Mouse (Mus musculus) heart, embryonic 16.5 days (tissue): ENCODE measurements around the gene Wap. TPM values are rescaled to one million over a fixed set of nuclear protein-coding genes. Genes with fewer than 3 reads are reported as not detected.

ENCODE experiments used
- ATAC-seq: fragments of 200-750 bp; cut with Nextera tagmentation; replicated peaks from 2 replicates; pipeline ENCODE4 v1.8.0; 2017; ENCODE audit warnings: moderate number of reproducible peaks; ENCODE audit not compliant: insufficient read depth, low FRiP score; ENCODE audit errors: extremely low read depth
- H3K27ac ChIP-seq: fragments of 300-500 bp; sonication (generic); 2 replicates; pipeline ENCODE4 v1.5.1; 2014; ENCODE audit warnings: mild to moderate bottlenecking, low read length, control low read depth, moderate library complexity
- H3K27me3 ChIP-seq: fragments of 300-500 bp; sonication (generic); 2 replicates; pipeline ENCODE4 v1.6.1; 2014; ENCODE audit warnings: low read length, mixed read lengths; ENCODE audit not compliant: control insufficient read depth, insufficient read depth
- H3K36me3 ChIP-seq: fragments of 300-500 bp; sonication (generic); 2 replicates; pipeline ENCODE4 v1.6.1; 2014; ENCODE audit not compliant: control insufficient read depth, insufficient read depth
- H3K4me1 ChIP-seq: fragments of 300-500 bp; sonication (generic); 2 replicates; pipeline ENCODE4 v1.6.1; 2014; ENCODE audit warnings: low read length, mixed read lengths; ENCODE audit not compliant: control insufficient read depth, insufficient read depth
- H3K4me2 ChIP-seq: fragments of 300-500 bp; sonication (generic); 2 replicates; pipeline ENCODE4 v1.6.1; 2014; ENCODE audit warnings: low read depth, mild to moderate bottlenecking, control low read depth, low read length
- H3K4me3 ChIP-seq: fragments of 300-500 bp; sonication (generic); 2 replicates; pipeline ENCODE4 v1.5.1; 2014; ENCODE audit warnings: mild to moderate bottlenecking, control low read depth, low read length
- H3K9ac ChIP-seq: fragments of 300-500 bp; sonication (generic); 2 replicates; pipeline ENCODE4 v1.6.1; 2014; ENCODE audit warnings: low read length, control low read depth
- H3K9me3 ChIP-seq: fragments of 300-500 bp; sonication (generic); replicated peaks from 2 replicates; pipeline ENCODE4 v1.6.1; 2016; ENCODE audit warnings: low read length; ENCODE audit not compliant: control insufficient read depth
- WGBS: fragments of 180-500 bp; shearing (Covaris S2); extraction: QIAGEN DNeasy Blood & Tissue Kit; methylation state at CpG from one replicate; pipeline ENCODE4 v1.1.7; 2014; 5-methylcytosine and 5-hydroxymethylcytosine counted together
- polyA plus RNA-seq: library from polyadenylated mRNA; unstranded; fragments of >200 nt; fragmentation: Nextera tagmentation; extraction: Ambion mirVana; gene quantifications from 2 replicates; pipeline ENCODE4 v1.2.1, GENCODE M21; 2015

The Wap gene
- polyA plus RNA-seq, 1 experiment from 2014 or later, result not detected

- peaks cover 51% of the 10 kb centered on the region for H3K36me3 ChIP-seq
- H3K27me3 ChIP-seq, result peaks cover 1% of the 10 kb centered on the region
- no peak overlapping the region for H3K4me3 ChIP-seq
- H3K9ac ChIP-seq, result no peak overlapping the region
- peaks cover 24% of the 10 kb centered on the region for H3K4me1 ChIP-seq
- ATAC-seq, result no peak
- no peak overlapping the region for H3K4me2 ChIP-seq
- WGBS, result 54% methylated on average over 5 of the region's 5 CpGs
- no peaks in the 10 kb centered on the region for H3K9me3 ChIP-seq
- peak overlapping the region; percentile 26; the same call in 1 of the 2 replicates for H3K27ac ChIP-seq
Observed at GRCm38 (mm10) chr11:6595339-6595738, 43.1 kb downstream of the Wap start.

GRCm38 (mm10) chr11:6594845-6595244 is 43.6 kb downstream of the Wap start:
- WGBS, result 45% methylated on average over 6 of the region's 6 CpGs
- peak overlapping the region; percentile 26; the same call in 1 of the 2 replicates for H3K27ac ChIP-seq
- no peak overlapping the region for H3K9ac ChIP-seq
- peaks cover 24% of the 10 kb centered on the region for H3K4me1 ChIP-seq
- no peaks in the 10 kb centered on the region for H3K27me3 ChIP-seq
- no peak for ATAC-seq
- H3K36me3 ChIP-seq, result peaks cover 52% of the 10 kb centered on the region
- H3K4me3 ChIP-seq, result no peak overlapping the region
- H3K9me3 ChIP-seq, result no peaks in the 10 kb centered on the region
- H3K4me2 ChIP-seq, result no peak overlapping the region

DNA sequence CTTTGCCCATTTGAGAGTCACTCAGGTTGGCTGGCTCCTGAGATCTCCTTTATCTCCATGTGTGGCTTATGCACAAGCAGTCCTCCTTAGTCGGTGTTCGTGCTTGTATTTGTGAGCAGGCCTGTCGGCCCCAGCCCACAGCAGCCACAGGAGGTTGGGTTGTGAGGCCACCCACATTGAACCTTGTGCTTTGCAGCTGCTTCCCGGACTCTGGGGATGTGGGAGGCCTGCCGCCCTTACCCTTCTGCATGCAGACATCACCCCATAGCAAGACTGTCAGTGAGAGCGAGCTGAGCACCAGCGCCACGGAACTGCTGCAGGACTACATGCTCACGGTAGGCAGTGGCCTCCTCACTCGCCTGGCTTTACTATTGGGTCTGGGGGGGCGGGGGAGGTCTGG is 45.0 kb downstream of the Wap start:
- Histone ChIP-seq H3K4me3 (no peak overlapping the region), H3K9me3 (no peaks in the 10 kb centered on the region), H3K27ac (no peak overlapping the region), H3K4me2 (no peak overlapping the region), H3K4me1 (peaks cover 15% of the 10 kb centered on the region), H3K27me3 (no peaks in the 10 kb centered on the region), H3K36me3 (peaks cover 52% of the 10 kb centered on the region), H3K9ac (no peak overlapping the region)
- 85% methylated on average over 11 of the region's 11 CpGs for WGBS
- ATAC-seq, result no peak

GRCm38 (mm10) chr11:6590933-6591675 is 47.3 kb downstream of the Wap start:
- H3K36me3 ChIP-seq, result peaks cover 39% of the 10 kb centered on the region

GRCm38 (mm10) chr11:6589838-6590237 is 48.6 kb downstream of the Wap start:
- Histone ChIP-seq H3K9me3 (no peaks in the 10 kb centered on the region), H3K36me3 (peaks cover 36% of the 10 kb centered on the region)

More at GRCm38 (mm10) chr11:6590933-6591675, 47.3 kb downstream of the Wap start:
- Histone ChIP-seq H3K27me3 (no peaks in the 10 kb centered on the region), H3K27ac (no peak overlapping the region), H3K4me2 (no peak overlapping the region), H3K4me1 (peaks cover 22% of the 10 kb centered on the region), H3K9ac (no peak overlapping the region), H3K4me3 (no peak overlapping the region), H3K9me3 (no peaks in the 10 kb centered on the region)
- WGBS, result 81% methylated on average over 10 of the region's 10 CpGs
- ATAC-seq, result no peak

DNA sequence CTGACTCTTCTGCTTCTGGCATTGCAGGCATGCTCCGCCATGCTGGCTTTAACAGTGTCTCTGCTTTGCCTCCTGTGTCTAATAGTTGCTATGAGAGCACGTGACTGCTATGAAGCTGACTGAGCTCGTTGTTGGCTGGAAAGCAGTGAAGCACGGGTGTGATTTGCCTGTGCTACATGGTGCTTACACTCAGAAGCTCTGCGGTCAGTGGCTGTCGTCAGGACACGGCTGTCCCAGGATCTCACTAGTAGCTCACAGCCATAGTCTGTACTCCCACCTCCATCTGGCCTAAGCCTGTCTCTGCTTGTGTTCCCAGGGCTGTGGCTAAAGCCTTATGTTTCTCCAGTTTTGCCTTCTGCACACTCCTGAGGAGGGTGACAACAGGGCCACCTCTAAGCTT is 50.1 kb downstream of the Wap start:
- Histone ChIP-seq H3K9me3 (no peaks in the 10 kb centered on the region), H3K27ac (no peak overlapping the region), H3K36me3 (peaks cover 29% of the 10 kb centered on the region), H3K4me3 (no peak overlapping the region), H3K27me3 (no peaks in the 10 kb centered on the region), H3K9ac (no peak overlapping the region), H3K4me1 (peaks cover 15% of the 10 kb centered on the region), H3K4me2 (no peak overlapping the region)
- 85% methylated on average over 7 of the region's 7 CpGs for WGBS
- ATAC-seq, result no peak

More at GRCm38 (mm10) chr11:6589838-6590237, 48.6 kb downstream of the Wap start:
- no peak overlapping the region for H3K4me2 ChIP-seq
- no peak overlapping the region for H3K9ac ChIP-seq
- H3K27me3 ChIP-seq, result no peaks in the 10 kb centered on the region
- H3K4me3 ChIP-seq, result no peak overlapping the region
- no peak for ATAC-seq
- no peak overlapping the region for H3K27ac ChIP-seq
- H3K4me1 ChIP-seq, result peaks cover 17% of the 10 kb centered on the region
- 81% methylated on average over 7 of the region's 7 CpGs for WGBS

GRCm38 (mm10) chr11:6587249-6587940 is 51.0 kb downstream of the Wap start:
- Histone ChIP-seq H3K27ac (0 out of 2 replicates have a peak overlapping the region, but pooled peaks have one; percentile 32), H3K4me3 (no peak overlapping the region), H3K4me2 (no peak overlapping the region), H3K9ac (no peak overlapping the region), H3K27me3 (no peaks in the 10 kb centered on the region), H3K4me1 (peaks cover 15% of the 10 kb centered on the region), H3K36me3 (peaks cover 20% of the 10 kb centered on the region), H3K9me3 (no peaks in the 10 kb centered on the region)
- 68% methylated on average over 7 of the region's 7 CpGs for WGBS
- ATAC-seq, result no peak

DNA sequence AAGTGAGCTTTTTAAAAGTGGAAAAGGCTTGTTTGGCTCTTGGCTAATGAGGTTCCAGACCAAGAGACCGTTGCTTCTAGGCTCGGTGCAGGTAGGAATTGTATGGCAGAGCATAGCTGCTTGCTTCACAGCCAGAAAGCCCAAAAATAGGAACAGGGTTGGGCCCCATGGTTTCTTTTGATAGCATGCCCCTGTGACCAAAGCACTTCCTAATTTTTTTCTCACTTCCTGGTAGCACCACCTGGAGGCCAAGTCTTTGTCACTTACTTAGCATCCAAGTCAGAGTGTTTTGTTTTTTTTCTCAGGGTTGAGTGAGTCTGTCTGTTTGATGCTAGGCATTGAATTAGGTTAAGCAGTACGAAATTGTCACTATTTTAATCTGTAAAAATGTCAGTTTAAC is 51.8 kb downstream of the Wap start:
- ATAC-seq, result no peak
- H3K9me3 ChIP-seq, result no peaks in the 10 kb centered on the region
- H3K27me3 ChIP-seq, result no peaks in the 10 kb centered on the region
- H3K4me3 ChIP-seq, result no peak overlapping the region
- 52% methylated on average over 3 of the region's 3 CpGs for WGBS
- H3K9ac ChIP-seq, result no peak overlapping the region; the same call in 1 of the 2 replicates
- H3K27ac ChIP-seq, result peak overlapping the region; percentile 29
- peaks cover 17% of the 10 kb centered on the region for H3K36me3 ChIP-seq
- H3K4me1 ChIP-seq, result peaks cover 15% of the 10 kb centered on the region
- H3K4me2 ChIP-seq, result no peak overlapping the region

GRCm38 (mm10) chr11:6585748-6586147 is 52.7 kb downstream of the Wap start:
- no peaks in the 10 kb centered on the region for H3K9me3 ChIP-seq
- no peak overlapping the region for H3K9ac ChIP-seq
- peaks cover 11% of the 10 kb centered on the region for H3K36me3 ChIP-seq
- WGBS, result 93% methylated on average over 8 of the region's 8 CpGs
- peaks cover 15% of the 10 kb centered on the region for H3K4me1 ChIP-seq
- H3K27me3 ChIP-seq, result no peaks in the 10 kb centered on the region
- ATAC-seq, result no peak
- H3K4me2 ChIP-seq, result no peak overlapping the region
- no peak overlapping the region for H3K4me3 ChIP-seq
- H3K27ac ChIP-seq, result no peak overlapping the region
